Mouse (Mus musculus) thymus, adult 2 months (tissue): ENCODE data around the gene Gm12169.

Experiments
- CTCF ChIP-seq: fragments of 200-500 bp; IDR thresholded peaks from 2 replicates; pipeline ENCODE4 v1.5.1; 2012; ENCODE audit warnings: mild to moderate bottlenecking, control low read depth, low read length, moderate library complexity, borderline replicate concordance; ENCODE audit not compliant: control insufficient read depth, poor library complexity, insufficient read depth; ENCODE audit errors: extremely low read depth
- POLR2A ChIP-seq: fragments of 200-500 bp; IDR thresholded peaks from 2 replicates; pipeline ENCODE4 v1.6.1; 2012; ENCODE audit warnings: mild to moderate bottlenecking, low read length, control low read depth, moderate library complexity; ENCODE audit not compliant: control insufficient read depth, poor library complexity, insufficient read depth; ENCODE audit errors: extremely low read depth

DNA sequence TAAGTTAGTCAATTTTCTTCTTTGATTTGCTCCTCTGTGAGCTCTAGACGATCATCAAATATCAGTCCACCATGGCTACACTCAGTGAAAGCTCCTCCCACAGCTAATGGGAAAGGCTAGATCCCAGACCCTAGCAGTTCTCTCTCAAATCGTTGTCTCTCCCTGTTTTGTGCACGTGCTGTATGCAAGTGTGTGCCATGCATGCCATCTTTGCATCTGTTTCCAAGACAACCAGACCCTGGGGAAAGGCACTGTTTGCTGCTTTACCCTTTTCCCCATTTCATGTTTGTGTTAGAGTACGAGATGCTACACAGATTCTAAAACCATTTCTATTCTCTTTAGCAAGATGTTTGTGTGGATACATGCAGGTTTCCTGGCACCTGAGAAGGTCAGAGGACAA, 13.0 kb downstream of the Gm12169 start:
- TF ChIP-seq CTCF (no peak), POLR2A (no peak)
